Mouse (Mus musculus): ENCODE results near the gene Memo1. TPM values are rescaled to one million over a fixed set of nuclear protein-coding genes. Genes with fewer than 3 reads are reported as not detected.
"Not testable (repeated sequence)": the region's sequence is repeated elsewhere in the genome, so short reads cannot be mapped to it uniquely, and the experiment has no call there.

Gene Memo1
- total RNA-seq, 2 experiments from 2014 or later = 43.7 to 55.6 TPM

DNA sequence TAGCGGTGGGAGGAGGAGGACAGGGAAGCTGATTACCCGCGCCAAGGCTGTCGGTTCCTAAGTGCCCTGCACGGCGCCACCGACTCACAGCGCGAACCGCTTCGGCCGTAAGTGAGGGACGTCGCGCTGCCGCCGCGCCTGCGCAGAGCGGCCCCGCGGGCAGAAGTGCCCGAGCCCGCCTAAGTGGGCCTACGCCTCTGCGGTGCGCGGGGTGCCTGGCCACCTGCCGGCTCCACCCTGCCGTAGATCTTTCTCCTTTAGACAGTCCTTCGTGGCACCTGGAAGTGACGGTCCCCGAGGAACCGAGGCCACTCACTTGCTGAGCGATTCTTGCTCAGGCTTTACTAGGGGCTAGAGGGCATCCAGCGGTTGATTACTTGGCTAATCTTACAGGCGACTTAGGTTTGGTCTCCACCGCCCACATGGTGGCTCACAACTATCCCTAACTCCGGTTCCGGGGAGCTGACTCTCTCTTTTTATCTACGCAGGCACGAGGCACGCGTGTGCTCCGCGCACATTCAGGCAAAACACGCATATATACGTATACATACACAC lies 21.1 kb upstream of the Memo1 start:
- H3K27ac ChIP-seq = peak overlapping the region; percentile 99
- TF ChIP-seq CTCF (IDR thresholded peaks at IDR 0.05) = peak; percentile 22; the same call in 1 of the 2 replicates
- DNase-seq = peak; percentile 94
- intact Hi-C loops (cut with DNase I) = loop anchor here (1.0 to 2.0 kb wide), 2 partner anchors 22 kb away; partner anchors contain the start of gene Spast
- peak overlapping the region; percentile 100 for H3K4me3 ChIP-seq

GRCm38 (mm10) chr17:74315445-74316308 lies 20.4 kb upstream of the Memo1 start:
- Histone ChIP-seq H3K27ac (peak overlapping the region; percentile 99), H3K4me3 (peak overlapping the region; percentile 100)
- intact Hi-C loops (cut with DNase I) = loop anchor here (1.0 to 2.0 kb wide), 2 partner anchors 21 to 23 kb away; partner anchors contain the start of gene Spast
- no peak for TF ChIP-seq CTCF (IDR thresholded peaks at IDR 0.05)
- DNase-seq = no peak

DNA sequence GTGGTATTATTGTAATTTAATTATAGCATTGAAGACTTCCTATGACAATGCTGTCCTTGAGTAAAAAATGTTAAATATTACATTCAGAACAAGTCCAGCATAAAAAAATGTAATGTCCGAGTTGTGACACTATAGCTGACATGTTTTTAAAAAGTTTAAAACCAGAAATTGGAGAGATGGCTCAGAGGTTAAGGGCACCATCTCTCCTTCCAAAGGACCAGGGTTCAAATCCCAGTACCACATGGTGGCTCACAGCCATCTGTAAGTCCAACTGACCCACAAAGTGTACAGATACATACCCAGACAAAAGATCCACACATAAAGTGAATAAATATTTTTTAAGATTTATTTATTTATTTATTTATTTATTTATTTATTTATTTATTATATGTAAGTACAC lies 10.7 kb upstream of the Memo1 start:
- no peak overlapping the region for H3K27ac ChIP-seq
- intact Hi-C loops (cut with DNase I) = no loop called here
- DNase-seq = no peak
- TF ChIP-seq CTCF (IDR thresholded peaks at IDR 0.05) = no peak
- H3K4me3 ChIP-seq = no peak overlapping the region

DNA sequence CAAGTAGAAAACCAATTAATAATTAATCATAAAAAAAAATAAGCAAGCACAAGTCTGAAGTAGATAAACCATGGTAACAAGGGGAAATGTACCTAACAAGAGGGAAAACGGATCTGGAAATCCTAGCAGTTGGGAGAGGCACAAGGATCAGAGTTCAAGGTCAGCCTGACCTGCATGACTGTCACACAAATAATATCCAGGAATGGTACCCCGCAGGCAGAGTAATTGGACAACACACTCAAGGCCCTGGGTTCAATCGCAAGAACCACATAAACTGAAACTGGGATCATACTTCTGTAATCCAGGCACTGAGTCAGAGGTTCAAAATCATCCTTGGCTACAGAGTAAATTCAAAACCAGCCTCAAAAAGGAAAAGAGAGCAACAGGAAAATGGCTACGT lies 10.3 kb upstream of the Memo1 start:
- TF ChIP-seq CTCF (IDR thresholded peaks at IDR 0.05) = no peak

DNA sequence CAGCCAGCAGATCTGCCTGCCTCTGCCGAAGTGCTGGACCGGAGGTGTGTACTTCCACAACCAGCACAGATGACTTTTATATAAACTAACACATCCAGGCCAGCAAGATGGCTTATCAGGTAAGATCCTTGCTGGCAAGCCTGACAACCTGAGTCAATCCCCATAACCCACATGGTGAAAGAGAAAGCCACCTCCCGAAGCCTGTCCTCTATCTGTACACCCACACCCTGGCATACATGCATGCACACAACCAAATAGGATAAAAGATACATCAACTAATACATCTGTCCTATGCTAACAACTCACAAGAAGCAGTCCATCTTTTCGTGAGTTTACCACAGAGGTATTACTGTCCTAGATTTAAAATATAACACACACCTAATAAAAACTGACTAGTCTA lies 8.7 kb upstream of the Memo1 start:
- intact Hi-C loops (cut with DNase I) = no loop called here
- no peak overlapping the region for H3K4me3 ChIP-seq
- no peak for TF ChIP-seq CTCF (IDR thresholded peaks at IDR 0.05)
- no peak overlapping the region for H3K27ac ChIP-seq
- DNase-seq = no peak

More for the DNA sequence above, 10.3 kb upstream of the Memo1 start:
- Histone ChIP-seq H3K27ac (no peak overlapping the region), H3K4me3 (no peak overlapping the region)
- no peak for DNase-seq
- intact Hi-C loops (cut with DNase I) = no loop called here

- no peak overlapping the region for H3K4me3 ChIP-seq
- intact Hi-C loops (cut with DNase I) = no loop called here
- DNase-seq = no peak
- no peak overlapping the region for H3K27ac ChIP-seq
- TF ChIP-seq CTCF (IDR thresholded peaks at IDR 0.05) = no peak
Measured at GRCm38 (mm10) chr17:74300089-74300488, 4.8 kb upstream of the Memo1 start.

DNA sequence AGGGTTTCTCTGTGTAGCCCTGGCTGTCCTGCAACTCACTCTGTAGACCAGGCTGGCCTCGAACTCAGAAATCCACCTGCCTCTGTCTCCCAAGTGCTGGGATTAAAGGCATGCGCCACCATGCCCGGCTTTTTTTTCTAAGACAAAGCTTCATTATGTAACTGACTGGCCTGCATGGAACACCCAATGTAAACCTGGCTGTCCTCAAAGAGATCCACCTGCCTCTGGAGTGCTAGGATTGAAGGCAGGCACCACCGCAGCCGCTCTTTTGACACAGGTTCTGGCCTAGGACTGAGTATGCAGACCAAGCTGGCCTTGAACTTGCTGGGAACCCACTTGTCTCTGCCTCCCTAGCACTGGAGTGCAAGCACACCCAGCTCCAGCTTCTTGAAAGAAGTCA lies 1.7 kb upstream of the Memo1 start:
- intact Hi-C loops (cut with DNase I) = loop anchor here (5.0 kb wide), 1 partner anchor 275 kb away; no protein-coding TSS in a partner anchor

GRCm38 (mm10) chr17:74296076-74296823 lies 929 bp upstream of the Memo1 start:
- peak; percentile 48 for DNase-seq
- intact Hi-C loops (cut with DNase I) = loop anchor here (5.0 kb wide), 1 partner anchor 274 kb away; no protein-coding TSS in a partner anchor

More for the DNA sequence above, 1.7 kb upstream of the Memo1 start:
- not testable (repeated sequence) for H3K27ac ChIP-seq, DNase-seq, H3K4me3 ChIP-seq

GRCm38 (mm10) chr17:74294426-74295025 lies 795 bp downstream of the Memo1 start:
- peak overlapping the region; percentile 82 for H3K4me3 ChIP-seq
- DNase-seq = peak; percentile 93
- peak overlapping the region; percentile 93 for H3K27ac ChIP-seq
- TF ChIP-seq CTCF (IDR thresholded peaks at IDR 0.05) = peak; percentile 8; the same call in 1 of the 2 replicates
- intact Hi-C loops (cut with DNase I) = loop anchor here (1.0 to 5.0 kb wide), 5 partner anchors 22 to 272 kb away; partner anchors contain the start of gene Spast

More at GRCm38 (mm10) chr17:74296076-74296823, 929 bp upstream of the Memo1 start:
- peak; percentile 57 for TF ChIP-seq CTCF (IDR thresholded peaks at IDR 0.05)
- Histone ChIP-seq H3K4me3 (peak overlapping the region; percentile 82), H3K27ac (peak overlapping the region; percentile 99)

DNA sequence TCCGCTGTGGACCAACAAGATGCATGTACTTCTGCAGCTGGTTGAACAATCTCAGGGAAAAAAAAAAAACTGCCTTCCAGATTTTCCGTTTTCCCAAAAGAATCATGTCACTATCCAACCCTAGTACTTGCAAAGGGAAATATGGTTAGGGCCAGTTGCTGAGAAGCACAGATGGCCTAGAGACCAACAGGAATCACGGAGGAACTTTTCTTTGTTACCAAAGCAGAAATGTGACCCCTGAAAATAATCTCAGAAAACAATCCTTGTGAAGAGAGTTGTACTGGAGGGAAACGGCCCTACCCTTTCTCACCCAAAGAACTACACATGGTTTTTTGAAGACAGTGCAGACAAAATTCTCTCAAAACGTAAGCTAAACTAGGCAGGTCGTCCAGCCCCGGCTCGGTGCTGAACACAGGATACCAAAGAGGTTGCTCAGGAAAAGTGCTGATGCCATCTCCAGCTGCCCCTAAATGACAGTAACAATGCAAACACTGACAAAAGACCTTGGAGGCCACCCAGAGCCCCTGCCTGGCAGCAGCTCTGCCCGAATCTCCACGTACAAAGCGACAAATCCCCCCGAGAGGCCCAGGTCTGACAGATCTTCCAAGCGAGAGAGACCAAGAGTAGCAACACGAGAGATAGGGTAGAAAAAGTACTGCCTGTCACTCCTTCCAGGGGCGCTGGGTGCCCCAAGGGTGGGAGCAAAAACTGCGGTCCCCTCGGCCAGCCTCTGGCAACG lies 1.5 kb downstream of the Memo1 start:
- peak overlapping the region; percentile 82 for H3K4me3 ChIP-seq
- no peak for TF ChIP-seq CTCF (IDR thresholded peaks at IDR 0.05)
- peak overlapping the region; percentile 93 for H3K27ac ChIP-seq
- intact Hi-C loops (cut with DNase I) = loop anchor here (1.0 to 5.0 kb wide), 4 partner anchors 22 to 97 kb away; partner anchors contain the start of gene Spast
- DNase-seq = no peak

- Histone ChIP-seq H3K27ac (no peak overlapping the region), H3K4me3 (no peak overlapping the region)
- intact Hi-C loops (cut with DNase I) = loop anchor here (5.0 kb wide), 2 partner anchors 44 to 94 kb away; no protein-coding TSS in a partner anchor
- no peak for TF ChIP-seq CTCF (IDR thresholded peaks at IDR 0.05)
- DNase-seq = no peak
Measured at GRCm38 (mm10) chr17:74291640-74292361, 3.5 kb downstream of the Memo1 start.
